Mouse (Mus musculus) subcutaneous adipose tissue, adult 2 months (tissue): ENCODE measurements around the gene Krtap4-6. TPM values are rescaled to one million over a fixed set of nuclear protein-coding genes. Genes with fewer than 3 reads are reported as not detected.

Experiments used
- polyA plus RNA-seq: library from polyadenylated mRNA; depleted of rRNA; stranded (reverse); fragments of >200 nt; gene quantifications from 2 replicates; pipeline ENCODE4 v1.2.3, GENCODE M21; 2012; ENCODE audit warnings: low replicate concordance; rRNA removed

Gene Krtap4-6
- polyA plus RNA-seq = not detected in 2 replicates

DNA sequence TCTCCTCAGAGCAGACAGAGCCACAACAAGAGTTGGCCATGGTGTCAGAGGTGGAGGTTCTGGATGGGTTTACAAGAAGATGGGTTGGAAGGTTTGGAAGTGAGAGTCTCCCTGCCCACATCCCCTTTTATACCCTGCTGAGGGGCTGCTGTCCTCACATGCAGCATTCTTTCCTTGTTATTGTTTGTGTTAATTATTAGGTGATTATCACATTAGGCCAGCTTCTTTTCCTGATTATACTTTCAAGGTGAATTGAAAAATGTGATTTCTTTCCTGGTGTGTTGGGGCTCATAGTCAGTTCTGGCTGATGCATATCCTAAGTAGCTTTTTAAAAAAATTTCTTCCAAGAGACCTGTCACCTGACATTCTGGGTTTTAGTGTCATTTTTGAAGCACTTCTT lies at the start of gene Krtap4-6:
TSS of gene Krtap4-6 (minus strand) at position 101 of the 400 bp plus-strand sequence.

DNA sequence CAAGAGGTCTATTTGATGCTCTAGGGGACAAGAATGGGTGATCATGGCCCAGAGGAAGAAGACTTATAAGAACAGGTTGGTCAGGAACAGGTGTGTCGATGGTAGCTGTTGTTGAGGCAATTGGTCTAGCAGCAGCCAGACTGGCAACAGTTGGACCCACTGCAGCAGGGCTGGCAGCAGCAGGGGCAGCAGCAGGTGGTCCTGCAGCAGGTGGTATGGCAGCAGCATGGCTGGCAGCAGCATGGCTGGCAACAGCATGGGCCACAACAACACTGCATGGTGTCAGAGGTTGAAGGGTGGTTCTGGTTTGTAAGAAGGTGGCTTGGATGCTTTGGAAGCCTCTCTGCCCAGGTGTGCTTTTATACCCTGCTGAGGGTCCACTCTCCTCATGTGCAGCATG lies 24.7 kb upstream of the Krtap4-6 start, which contains the start of gene Gm14190:
TSS of gene Gm14190 (minus strand) at position 278 of the 400 bp plus-strand sequence.

DNA sequence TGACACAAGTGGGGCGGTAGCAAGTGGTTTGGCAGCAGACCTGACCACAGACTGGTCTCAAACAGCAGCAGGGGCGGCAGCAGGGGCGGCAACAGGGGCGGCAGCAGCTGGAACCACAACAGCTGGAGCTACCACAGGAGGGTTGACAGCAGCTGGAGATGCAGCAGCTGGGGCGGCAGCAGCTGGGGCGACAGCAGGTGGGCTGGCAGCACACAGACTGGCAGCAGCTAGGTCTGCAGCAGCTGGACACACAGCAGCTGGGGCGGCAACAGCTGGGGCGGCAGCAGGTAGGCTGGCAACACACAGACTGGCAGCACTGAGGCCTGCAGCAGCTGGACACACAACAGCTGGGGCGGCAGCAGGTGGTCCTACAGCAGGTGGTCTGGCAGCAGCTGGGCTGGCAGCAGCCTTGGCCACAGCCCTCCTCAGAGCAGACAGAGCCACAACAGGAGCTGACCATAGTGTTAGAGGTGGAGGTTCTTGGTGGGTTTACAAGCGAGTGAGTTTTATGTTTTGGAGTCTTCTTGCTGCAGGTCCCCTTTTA lies 7.2 kb downstream of the Krtap4-6 start, which contains the start of gene Gm11563:
TSS of gene Gm11563 (minus strand) at position 494 of the 544 bp plus-strand sequence.

DNA sequence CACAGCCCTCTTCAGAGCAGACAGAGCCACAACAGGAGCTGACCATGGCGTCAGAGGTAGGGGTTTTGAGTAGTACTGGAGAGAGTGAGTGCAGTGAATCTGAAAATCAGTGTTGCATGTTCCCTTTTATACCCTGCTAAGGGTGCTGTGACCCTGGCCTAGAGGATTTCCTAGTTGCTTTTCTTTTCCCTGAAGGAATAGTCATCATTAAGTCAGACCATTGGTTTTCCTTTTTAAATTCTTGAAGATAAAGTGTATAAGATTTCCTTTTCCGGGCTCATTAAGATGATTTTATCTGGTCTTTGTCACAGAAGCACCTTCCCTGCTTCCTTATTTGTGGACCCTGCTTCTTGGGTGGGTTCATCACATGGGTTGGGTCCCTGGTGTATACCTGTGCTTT lies 15.6 kb downstream of the Krtap4-6 start, which contains the start of gene Gm11555:
TSS of gene Gm11555 (minus strand) at position 101 of the 400 bp plus-strand sequence.

DNA sequence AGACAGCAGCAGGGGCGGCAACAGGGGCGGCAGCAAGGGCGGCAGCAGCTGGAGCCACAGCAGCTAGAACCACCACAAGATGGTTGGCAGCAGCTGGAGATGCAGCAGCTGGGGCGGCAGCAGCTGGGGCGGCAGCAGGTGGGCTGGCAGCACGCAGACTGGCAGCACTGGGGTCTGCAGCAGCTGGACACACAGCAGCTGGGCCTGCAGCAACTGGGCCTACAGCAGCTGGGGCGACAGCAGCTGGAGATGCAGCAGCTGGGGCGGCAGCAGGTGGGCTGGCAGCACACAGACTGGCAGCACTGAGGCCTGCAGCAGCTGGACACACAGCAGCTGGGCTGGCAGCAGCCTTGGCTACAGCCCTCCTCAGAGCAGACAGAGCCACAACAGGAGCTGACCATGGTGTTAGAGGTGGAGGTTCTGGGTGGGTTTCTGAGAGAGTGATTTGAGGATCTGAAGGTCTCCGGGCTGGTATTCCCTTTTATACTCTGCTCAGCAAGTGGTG lies 22.1 kb downstream of the Krtap4-6 start, which contains the start of gene Krtap4-7:
TSS of gene Krtap4-7 (minus strand) at position 455 of the 505 bp plus-strand sequence.

DNA sequence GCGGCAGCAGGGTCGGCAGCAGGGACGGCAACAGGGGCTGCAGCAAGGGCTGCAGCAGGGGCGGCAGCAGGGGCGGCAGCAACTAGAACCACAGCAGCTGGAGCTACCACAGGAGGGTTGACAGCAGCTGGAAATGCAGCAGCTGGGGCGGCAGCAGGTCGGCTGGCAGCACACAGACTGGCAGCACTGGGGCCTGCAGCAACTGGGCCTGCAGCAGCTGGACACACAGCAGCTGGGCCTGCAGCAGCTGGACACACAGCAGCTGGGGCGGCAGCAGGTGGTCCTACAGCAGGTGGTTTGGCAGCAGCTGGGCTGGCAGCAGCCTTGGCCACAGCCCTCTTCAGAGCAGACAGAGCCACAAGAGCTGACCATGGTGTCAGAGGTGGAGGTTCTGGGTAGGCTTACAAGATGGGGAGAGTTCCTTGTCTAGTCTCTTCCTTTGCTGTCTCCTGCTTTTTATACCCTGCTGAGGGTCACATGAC lies 31.1 kb downstream of the Krtap4-6 start, which contains the start of gene Krtap4-2:
TSS of gene Krtap4-2 (minus strand) at position 432 of the 482 bp plus-strand sequence.

DNA sequence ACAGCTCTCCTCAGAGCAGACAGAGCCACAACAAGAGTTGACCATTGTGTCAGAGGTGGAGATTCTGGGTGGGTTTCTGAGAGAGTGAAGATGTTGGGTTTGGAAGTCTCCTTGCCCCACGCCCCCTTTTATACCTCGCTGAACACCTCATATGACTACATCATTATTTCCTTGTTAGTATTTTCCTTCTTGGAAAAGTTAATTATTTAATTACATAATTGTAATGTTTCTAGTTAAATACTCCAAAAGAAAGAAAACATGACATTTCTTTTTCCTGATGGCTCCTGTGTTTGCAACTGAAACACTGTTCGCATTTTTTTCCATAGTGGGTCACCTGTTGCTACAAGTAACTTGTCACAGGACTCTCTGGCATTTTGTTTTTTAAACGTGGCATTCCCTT lies 37.6 kb downstream of the Krtap4-6 start, which contains the start of gene Krtap4-1:
TSS of gene Krtap4-1 (minus strand) at position 101 of the 400 bp plus-strand sequence.

DNA sequence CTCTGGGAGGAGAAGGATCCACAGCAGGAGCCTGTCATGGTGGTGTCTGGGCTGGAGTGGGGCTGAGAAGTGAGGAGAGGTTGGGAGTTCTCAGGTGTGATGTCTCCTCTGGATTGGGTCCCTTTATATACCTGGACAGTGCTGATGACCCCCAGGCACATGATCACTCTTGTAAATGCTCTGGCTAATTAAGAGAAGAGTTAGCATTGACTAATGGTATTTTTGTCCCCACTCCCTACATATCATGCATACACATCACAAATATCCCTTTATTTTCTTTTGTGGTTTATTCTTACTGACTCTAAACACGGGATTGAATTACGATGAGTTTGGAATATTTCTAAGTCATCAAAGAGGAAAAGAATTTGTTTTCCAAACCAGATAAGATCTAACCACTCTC lies 45.4 kb downstream of the Krtap4-6 start, which contains the start of gene Gm11562:
TSS of gene Gm11562 (minus strand) at position 101 of the 400 bp plus-strand sequence.

Other genes with a start within 250 kb of the Krtap4-6 start
- 0.48 TPM in 1 of 2 replicates, not detected in the other for gene Krt12, start 243.7 kb downstream of the Krtap4-6 start, polyA plus RNA-seq
- 0.21 and 0.69 TPM in 2 replicates for gene Krt20, start 227.8 kb downstream of the Krtap4-6 start, polyA plus RNA-seq
- gene Krt23, start 172.8 kb downstream of the Krtap4-6 start, polyA plus RNA-seq = 7.2 TPM in 1 of 2 replicates, not detected in the other
- gene Krt39, start 144.6 kb downstream of the Krtap4-6 start, polyA plus RNA-seq = 0.33 TPM in 1 of 2 replicates, not detected in the other
- not detected in 2 replicates for gene Krt40, start 122.8 kb downstream of the Krtap4-6 start, polyA plus RNA-seq
- gene Krtap3-3, start 115.1 kb downstream of the Krtap4-6 start, polyA plus RNA-seq = not detected in 2 replicates
- not detected in 2 replicates for gene Krtap3-2, start 109.1 kb downstream of the Krtap4-6 start, polyA plus RNA-seq
- gene Gm11939, start 106.5 kb downstream of the Krtap4-6 start, polyA plus RNA-seq = not detected in 2 replicates
- gene Krtap3-1, start 99.3 kb downstream of the Krtap4-6 start, polyA plus RNA-seq = not detected in 2 replicates
- gene Krtap1-5, start 84.9 kb downstream of the Krtap4-6 start, polyA plus RNA-seq = not detected in 2 replicates
- not detected in 2 replicates for gene Krtap1-4, start 82.3 kb downstream of the Krtap4-6 start, polyA plus RNA-seq
- gene Krtap1-3, start 74.6 kb downstream of the Krtap4-6 start, polyA plus RNA-seq = not detected in 2 replicates
- not detected in 2 replicates for gene Krtap9-3, start 67.9 kb downstream of the Krtap4-6 start, polyA plus RNA-seq
- not detected in 2 replicates for gene Gm11938, start 62.7 kb downstream of the Krtap4-6 start, polyA plus RNA-seq
- gene Gm11937, start 55.8 kb downstream of the Krtap4-6 start, polyA plus RNA-seq = not detected in 2 replicates
- not detected in 2 replicates for gene Krtap2-4, start 51.1 kb downstream of the Krtap4-6 start, polyA plus RNA-seq
- not detected in 2 replicates for gene Gm11562, start 45.5 kb downstream of the Krtap4-6 start, polyA plus RNA-seq
- gene Krtap4-1, start 37.7 kb downstream of the Krtap4-6 start, polyA plus RNA-seq = not detected in 2 replicates
- gene Krtap4-2, start 30.9 kb downstream of the Krtap4-6 start, polyA plus RNA-seq = not detected in 2 replicates
- not detected in 2 replicates for gene Krtap4-7, start 21.9 kb downstream of the Krtap4-6 start, polyA plus RNA-seq
- not detected in 2 replicates for gene Gm11555, start 15.7 kb downstream of the Krtap4-6 start, polyA plus RNA-seq
- not detected in 2 replicates for gene Gm11563, start 7.0 kb downstream of the Krtap4-6 start, polyA plus RNA-seq
- gene Gm14190, start 24.8 kb upstream of the Krtap4-6 start, polyA plus RNA-seq = not detected in 2 replicates
- gene Gm14180, start 68.3 kb upstream of the Krtap4-6 start, polyA plus RNA-seq = not detected in 2 replicates
- not detected in 2 replicates for gene Gm11595, start 107.0 kb upstream of the Krtap4-6 start, polyA plus RNA-seq
- gene Krtap4-8, start 114.7 kb upstream of the Krtap4-6 start, polyA plus RNA-seq = not detected in 2 replicates
- gene Krtap4-9, start 119.2 kb upstream of the Krtap4-6 start, polyA plus RNA-seq = not detected in 2 replicates
- not detected in 2 replicates for gene Gm11596, start 127.5 kb upstream of the Krtap4-6 start, polyA plus RNA-seq
- gene Gm11569, start 133.0 kb upstream of the Krtap4-6 start, polyA plus RNA-seq = not detected in 2 replicates
- gene Gm11554, start 138.5 kb upstream of the Krtap4-6 start, polyA plus RNA-seq = not detected in 2 replicates
- gene Krtap4-13, start 143.9 kb upstream of the Krtap4-6 start, polyA plus RNA-seq = not detected in 2 replicates
- not detected in 2 replicates for gene Gm11564, start 149.7 kb upstream of the Krtap4-6 start, polyA plus RNA-seq
- not detected in 2 replicates for gene 2300003K06Rik, start 172.1 kb upstream of the Krtap4-6 start, polyA plus RNA-seq
- not detected in 2 replicates for gene Krtap4-16, start 185.6 kb upstream of the Krtap4-6 start, polyA plus RNA-seq
- not detected in 2 replicates for gene Gm11568, start 192.0 kb upstream of the Krtap4-6 start, polyA plus RNA-seq
- not detected in 2 replicates for gene Gm11559, start 198.5 kb upstream of the Krtap4-6 start, polyA plus RNA-seq
- gene Krtap9-1, start 207.4 kb upstream of the Krtap4-6 start, polyA plus RNA-seq = not detected in 2 replicates
- gene Gm11567, start 213.2 kb upstream of the Krtap4-6 start, polyA plus RNA-seq = not detected in 2 replicates
- not detected in 2 replicates for gene Krtap31-1, start 242.0 kb upstream of the Krtap4-6 start, polyA plus RNA-seq
- not detected in 2 replicates for gene Gm11565, start 248.8 kb upstream of the Krtap4-6 start, polyA plus RNA-seq